Mouse (Mus musculus): Measurements from ENCODE around the gene Sbsn. TPM values are rescaled to one million over a fixed set of nuclear protein-coding genes. Genes with fewer than 3 reads are reported as not detected.
A peak's percentile ranks its signal among the peaks of the same experiment; 100 is the strongest.

The Sbsn gene
- polyA plus RNA-seq, 1 experiment: 6.9 TPM

- TF ChIP-seq POLR2A (IDR thresholded peaks at IDR 0.05; ENCODE audit: borderline replicate concordance, low read depth, low read length) (no peak), CTCF (IDR thresholded peaks at IDR 0.05; ENCODE audit: low read depth, low read length) (no peak)
- Histone ChIP-seq H3K27ac (ENCODE audit: insufficient read depth, low read depth, low read length) (no peak overlapping the region), H3K4me3 (ENCODE audit: insufficient read depth, low read length) (no peak overlapping the region), H3K4me1 (ENCODE audit: control insufficient read depth, insufficient read depth, low read length) (peaks cover 19% of the 10 kb centered on the region)
Observed at GRCm38 (mm10) chr7:30749824-30750606, 1.3 kb upstream of the Sbsn start.

- H3K4me3 ChIP-seq (ENCODE audit: insufficient read depth, low read length): no peak overlapping the region
- H3K27ac ChIP-seq (ENCODE audit: insufficient read depth, low read depth, low read length): no peak overlapping the region
- TF ChIP-seq POLR2A (IDR thresholded peaks at IDR 0.05; ENCODE audit: borderline replicate concordance, low read depth, low read length): no peak
- no peak for TF ChIP-seq CTCF (IDR thresholded peaks at IDR 0.05; ENCODE audit: low read depth, low read length)
- H3K4me1 ChIP-seq (ENCODE audit: control insufficient read depth, insufficient read depth, low read length): peaks cover 19% of the 10 kb centered on the region
Observed at GRCm38 (mm10) chr7:30757001-30757400, 5.7 kb downstream of the Sbsn start.

GRCm38 (mm10) chr7:30758853-30759252, 7.6 kb downstream of the Sbsn start:
- H3K4me3 ChIP-seq (ENCODE audit: insufficient read depth, low read length): no peak overlapping the region
- peaks cover 20% of the 10 kb centered on the region for H3K4me1 ChIP-seq (ENCODE audit: control insufficient read depth, insufficient read depth, low read length)
- no peak overlapping the region for H3K27ac ChIP-seq (ENCODE audit: insufficient read depth, low read depth, low read length)
- TF ChIP-seq POLR2A (IDR thresholded peaks at IDR 0.05; ENCODE audit: borderline replicate concordance, low read depth, low read length): no peak
- no peak; the same call in 1 of the 2 replicates for TF ChIP-seq CTCF (IDR thresholded peaks at IDR 0.05; ENCODE audit: low read depth, low read length)

- Histone ChIP-seq H3K4me3 (ENCODE audit: insufficient read depth, low read length) (no peak overlapping the region), H3K4me1 (ENCODE audit: control insufficient read depth, insufficient read depth, low read length) (peaks cover 20% of the 10 kb centered on the region), H3K27ac (ENCODE audit: insufficient read depth, low read depth, low read length) (peak overlapping the region; percentile 59)
- TF ChIP-seq POLR2A (IDR thresholded peaks at IDR 0.05; ENCODE audit: borderline replicate concordance, low read depth, low read length) (no peak), CTCF (IDR thresholded peaks at IDR 0.05; ENCODE audit: low read depth, low read length) (no peak)
Observed at GRCm38 (mm10) chr7:30761769-30762352, 10.6 kb downstream of the Sbsn start.

GRCm38 (mm10) chr7:30763456-30763855, 12.2 kb downstream of the Sbsn start, which contains the start of gene Dmkn:
TSS of gene Dmkn (plus strand) at chr7:30763756.
- H3K4me3 ChIP-seq (ENCODE audit: insufficient read depth, low read length): no peak within 1 kb of the TSS
- H3K27ac ChIP-seq (ENCODE audit: insufficient read depth, low read depth, low read length): no peak within 1 kb of the TSS
- H3K4me1 ChIP-seq (ENCODE audit: control insufficient read depth, insufficient read depth, low read length): peaks cover 20% of the 10 kb centered on the region
- TF ChIP-seq POLR2A (IDR thresholded peaks at IDR 0.05; ENCODE audit: borderline replicate concordance, low read depth, low read length) (no peak), CTCF (IDR thresholded peaks at IDR 0.05; ENCODE audit: low read depth, low read length) (no peak)

DNA sequence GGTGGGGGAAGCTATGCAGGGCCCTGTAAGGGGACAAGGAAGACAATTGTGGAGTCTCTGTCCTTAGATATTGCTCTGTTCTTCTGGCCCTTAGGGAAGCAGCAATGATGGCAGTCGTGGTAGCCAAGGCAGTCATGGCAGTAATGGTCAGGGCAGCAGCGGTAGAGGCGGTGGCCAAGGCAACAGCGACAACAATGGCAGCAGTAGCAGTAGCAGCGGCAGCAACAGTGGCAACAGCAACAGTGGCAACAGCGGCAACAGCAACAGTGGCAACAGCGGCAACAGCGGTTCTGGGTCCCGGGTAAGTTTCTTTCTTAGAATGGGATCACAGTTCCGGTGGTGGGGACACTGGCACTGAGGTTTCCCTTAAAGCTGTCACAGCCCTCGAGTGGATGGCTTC, 13.9 kb downstream of the Sbsn start:
- no peak for TF ChIP-seq CTCF (IDR thresholded peaks at IDR 0.05; ENCODE audit: low read depth, low read length)
- peaks cover 15% of the 10 kb centered on the region for H3K4me1 ChIP-seq (ENCODE audit: control insufficient read depth, insufficient read depth, low read length)
- H3K4me3 ChIP-seq (ENCODE audit: insufficient read depth, low read length): no peak overlapping the region
- no peak overlapping the region for H3K27ac ChIP-seq (ENCODE audit: insufficient read depth, low read depth, low read length)

DNA sequence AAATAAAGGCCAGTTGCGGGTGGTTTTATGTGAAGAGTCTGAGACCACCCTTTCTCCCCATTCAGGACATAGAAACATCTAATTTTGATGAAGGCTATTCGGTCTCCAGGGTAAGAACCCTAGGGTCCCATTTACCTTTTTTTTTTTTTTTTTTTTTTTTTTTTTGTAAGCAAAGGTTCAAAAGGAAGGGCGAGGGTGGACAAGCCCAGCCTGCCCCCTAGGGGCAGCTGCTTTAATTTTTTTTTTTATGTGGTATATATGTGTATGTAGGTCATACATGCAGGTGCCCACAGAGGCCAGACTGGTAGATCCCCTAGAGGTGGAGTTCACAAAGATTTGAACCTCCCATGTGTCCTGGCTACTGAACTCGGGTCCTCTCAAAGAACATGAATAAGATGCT, 15.1 kb downstream of the Sbsn start:
- Histone ChIP-seq H3K4me3 (ENCODE audit: insufficient read depth, low read length) (no peak overlapping the region), H3K4me1 (ENCODE audit: control insufficient read depth, insufficient read depth, low read length) (peaks cover 5% of the 10 kb centered on the region), H3K27ac (ENCODE audit: insufficient read depth, low read depth, low read length) (no peak overlapping the region)
- TF ChIP-seq POLR2A (IDR thresholded peaks at IDR 0.05; ENCODE audit: borderline replicate concordance, low read depth, low read length) (no peak), CTCF (IDR thresholded peaks at IDR 0.05; ENCODE audit: low read depth, low read length) (0 out of 2 replicates have a peak, but pooled peaks have one; percentile 19)

- TF ChIP-seq POLR2A (IDR thresholded peaks at IDR 0.05; ENCODE audit: borderline replicate concordance, low read depth, low read length) (no peak), CTCF (IDR thresholded peaks at IDR 0.05; ENCODE audit: low read depth, low read length) (no peak)
- no peak overlapping the region for H3K27ac ChIP-seq (ENCODE audit: insufficient read depth, low read depth, low read length)
- H3K4me3 ChIP-seq (ENCODE audit: insufficient read depth, low read length): no peak overlapping the region
- no peaks in the 10 kb centered on the region for H3K4me1 ChIP-seq (ENCODE audit: control insufficient read depth, insufficient read depth, low read length)
Observed at GRCm38 (mm10) chr7:30769236-30769635, 18.0 kb downstream of the Sbsn start.

GRCm38 (mm10) chr7:30776104-30776503, 24.8 kb downstream of the Sbsn start:
- no peak overlapping the region for H3K27ac ChIP-seq (ENCODE audit: insufficient read depth, low read depth, low read length)
- no peak for TF ChIP-seq POLR2A (IDR thresholded peaks at IDR 0.05; ENCODE audit: borderline replicate concordance, low read depth, low read length)
- TF ChIP-seq CTCF (IDR thresholded peaks at IDR 0.05; ENCODE audit: low read depth, low read length): no peak
- H3K4me3 ChIP-seq (ENCODE audit: insufficient read depth, low read length): no peak overlapping the region
- no peaks in the 10 kb centered on the region; the same call in 1 of the 2 replicates for H3K4me1 ChIP-seq (ENCODE audit: control insufficient read depth, insufficient read depth, low read length)

GRCm38 (mm10) chr7:30777081-30777579, 25.9 kb downstream of the Sbsn start:
- Histone ChIP-seq H3K4me3 (ENCODE audit: insufficient read depth, low read length) (no peak overlapping the region), H3K27ac (ENCODE audit: insufficient read depth, low read depth, low read length) (no peak overlapping the region), H3K4me1 (ENCODE audit: control insufficient read depth, insufficient read depth, low read length) (no peaks in the 10 kb centered on the region; the same call in 1 of the 2 replicates)
- no peak for TF ChIP-seq CTCF (IDR thresholded peaks at IDR 0.05; ENCODE audit: low read depth, low read length)
- no peak for TF ChIP-seq POLR2A (IDR thresholded peaks at IDR 0.05; ENCODE audit: borderline replicate concordance, low read depth, low read length)

Measured in bone marrow macrophage, adult 2 months (primary cell).